Mouse (Mus musculus): ENCODE measurements at regions not wholly inside any gene's neighbourhood (a gene's known extent, or its start where the extent isn't known, plus 50 kb on each side); places are given as distances from the start of the nearest gene placed in this dataset.

DNA sequence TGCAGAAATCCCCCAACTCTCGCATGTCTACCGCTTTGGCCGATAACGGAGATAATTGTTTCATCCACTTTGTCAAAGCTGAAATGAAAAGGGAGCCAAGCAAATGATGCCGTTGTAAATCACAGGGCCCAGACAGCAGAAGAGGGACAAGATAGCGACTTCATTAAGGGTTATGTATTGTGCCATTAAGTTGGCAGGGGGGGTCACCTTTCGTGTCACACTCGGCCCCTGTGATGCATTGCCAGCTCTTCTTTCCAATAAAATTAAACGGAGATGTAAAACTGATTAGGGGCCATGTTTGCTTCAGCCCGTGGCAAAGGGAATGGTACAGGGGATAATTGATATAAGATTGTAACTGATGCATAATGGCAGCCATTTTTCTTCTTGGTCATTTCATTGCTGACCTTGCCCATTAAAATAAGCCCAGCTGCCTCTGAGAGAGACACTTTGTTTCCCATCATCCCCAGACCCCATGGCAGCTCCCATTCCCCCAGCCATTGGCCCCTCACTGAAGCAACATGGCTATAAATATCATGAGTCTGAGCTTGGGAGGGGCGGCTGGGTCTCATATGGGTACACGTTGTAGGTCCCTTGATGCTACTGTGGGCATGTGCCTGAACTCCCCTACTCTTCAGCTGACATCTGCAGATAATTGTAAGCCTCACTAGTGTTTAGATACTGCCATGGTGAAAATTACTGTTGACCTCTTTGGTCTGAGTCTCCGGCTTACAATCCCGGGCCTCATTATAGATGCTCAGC is 313.0 kb downstream of the Gm45692 start:
- H3K4me1 ChIP-seq (ENCODE audit: control insufficient read depth, insufficient read depth, low read length): no peaks in the 10 kb centered on the region
- H3K4me3 ChIP-seq (ENCODE audit: low read depth, low read length): no peak overlapping the region
- H3K9me3 ChIP-seq (ENCODE audit: control insufficient read depth, low read depth, low read length): no peaks in the 10 kb centered on the region
- no peak overlapping the region for H3K9ac ChIP-seq (replicated peaks; ENCODE audit: low read depth, low read length)
- ATAC-seq (ENCODE audit: insufficient number of reproducible peaks, insufficient read depth, low FRiP score, low read depth): no peak
- 72% methylated on average over 14 of the region's 14 CpGs for WGBS
- H3K27me3 ChIP-seq (ENCODE audit: control insufficient read depth, insufficient read depth, low read length): no peaks in the 10 kb centered on the region
- no peak overlapping the region for H3K4me2 ChIP-seq (replicated peaks; ENCODE audit: low read depth, low read length)
- no peaks in the 10 kb centered on the region for H3K36me3 ChIP-seq (ENCODE audit: control insufficient read depth, insufficient read depth, low read length)
- H3K27ac ChIP-seq (ENCODE audit: low read length): no peak overlapping the region

DNA sequence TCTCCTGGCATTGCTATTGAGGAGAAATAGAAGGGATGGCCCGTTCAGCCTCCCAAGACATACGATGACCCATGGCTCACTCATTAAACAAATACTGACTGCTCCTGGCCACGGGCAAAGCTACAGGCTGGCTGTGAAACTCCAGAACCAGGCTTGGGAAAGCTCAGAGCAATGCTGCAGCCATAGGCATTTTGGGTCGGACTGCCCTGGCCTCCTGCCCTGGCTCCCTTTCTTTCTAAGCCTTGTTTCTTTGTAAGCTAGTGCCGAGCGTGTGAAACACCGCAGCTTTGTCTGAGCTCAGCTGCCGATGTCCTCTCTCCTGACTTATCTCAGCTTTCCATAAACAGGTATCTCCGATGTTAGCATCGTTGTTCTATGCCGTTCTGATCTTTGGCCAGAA is 316.9 kb downstream of the Gm45692 start:
- ATAC-seq (ENCODE audit: insufficient number of reproducible peaks, insufficient read depth, low FRiP score, low read depth): no peak
- no peaks in the 10 kb centered on the region for H3K9me3 ChIP-seq (ENCODE audit: control insufficient read depth, low read depth, low read length)
- H3K4me1 ChIP-seq (ENCODE audit: control insufficient read depth, insufficient read depth, low read length): peaks cover 7% of the 10 kb centered on the region; the same call in 1 of the 2 replicates
- no peak overlapping the region for H3K27ac ChIP-seq (ENCODE audit: low read length)
- 82% methylated on average over 11 of the region's 11 CpGs for WGBS
- H3K4me2 ChIP-seq (replicated peaks; ENCODE audit: low read depth, low read length): no peak overlapping the region
- H3K9ac ChIP-seq (replicated peaks; ENCODE audit: low read depth, low read length): no peak overlapping the region
- H3K27me3 ChIP-seq (ENCODE audit: control insufficient read depth, insufficient read depth, low read length): no peaks in the 10 kb centered on the region
- H3K4me3 ChIP-seq (ENCODE audit: low read depth, low read length): no peak overlapping the region
- no peaks in the 10 kb centered on the region for H3K36me3 ChIP-seq (ENCODE audit: control insufficient read depth, insufficient read depth, low read length)

GRCm38 (mm10) chr8:26437571-26437970 is 318.2 kb downstream of the Gm45692 start:
- Histone ChIP-seq H3K4me2 (replicated peaks; ENCODE audit: low read depth, low read length) (no peak overlapping the region), H3K36me3 (ENCODE audit: control insufficient read depth, insufficient read depth, low read length) (no peaks in the 10 kb centered on the region), H3K27ac (ENCODE audit: low read length) (no peak overlapping the region), H3K4me3 (ENCODE audit: low read depth, low read length) (no peak overlapping the region), H3K4me1 (ENCODE audit: control insufficient read depth, insufficient read depth, low read length) (peaks cover 15% of the 10 kb centered on the region; the same call in 1 of the 2 replicates), H3K9me3 (ENCODE audit: control insufficient read depth, low read depth, low read length) (no peaks in the 10 kb centered on the region), H3K27me3 (ENCODE audit: control insufficient read depth, insufficient read depth, low read length) (no peaks in the 10 kb centered on the region), H3K9ac (replicated peaks; ENCODE audit: low read depth, low read length) (no peak overlapping the region)
- WGBS: 69% methylated on average over 3 of the region's 3 CpGs
- no peak for ATAC-seq (ENCODE audit: insufficient number of reproducible peaks, insufficient read depth, low FRiP score, low read depth)

DNA sequence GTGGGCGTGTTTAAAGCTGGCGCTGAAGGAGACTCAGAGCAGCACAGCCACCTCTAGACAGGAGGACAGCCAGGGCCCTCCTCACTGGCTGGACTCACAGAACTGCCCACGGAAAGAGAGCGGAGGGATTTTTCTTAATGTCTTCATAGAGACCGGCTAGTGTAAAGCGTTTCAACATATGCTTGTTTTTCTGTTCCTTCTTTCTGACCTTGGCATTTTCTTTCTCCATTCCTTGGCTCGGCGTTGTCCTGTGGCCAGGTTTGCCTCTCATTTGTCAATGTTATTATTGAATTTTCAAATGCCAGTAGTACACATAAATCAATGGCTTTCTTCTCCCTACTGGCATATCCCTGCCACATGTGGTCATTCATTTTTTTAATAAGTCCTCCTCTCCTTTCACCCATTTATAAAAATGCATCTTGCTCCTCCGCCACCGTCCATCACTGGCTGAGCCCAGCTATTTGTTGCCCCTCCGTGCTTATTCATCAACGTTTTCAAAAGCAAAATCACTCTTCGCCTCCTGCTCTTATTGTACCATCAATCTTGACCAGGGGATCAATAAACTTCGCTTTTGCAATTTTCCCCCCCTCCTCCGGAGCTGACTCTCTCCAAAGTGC is 319.0 kb downstream of the Gm45692 start:
- no peak overlapping the region for H3K9ac ChIP-seq (replicated peaks; ENCODE audit: low read depth, low read length)
- ATAC-seq (ENCODE audit: insufficient number of reproducible peaks, insufficient read depth, low FRiP score, low read depth): no peak
- H3K4me3 ChIP-seq (ENCODE audit: low read depth, low read length): peak overlapping the region; percentile 9; the same call in 1 of the 2 replicates

DNA sequence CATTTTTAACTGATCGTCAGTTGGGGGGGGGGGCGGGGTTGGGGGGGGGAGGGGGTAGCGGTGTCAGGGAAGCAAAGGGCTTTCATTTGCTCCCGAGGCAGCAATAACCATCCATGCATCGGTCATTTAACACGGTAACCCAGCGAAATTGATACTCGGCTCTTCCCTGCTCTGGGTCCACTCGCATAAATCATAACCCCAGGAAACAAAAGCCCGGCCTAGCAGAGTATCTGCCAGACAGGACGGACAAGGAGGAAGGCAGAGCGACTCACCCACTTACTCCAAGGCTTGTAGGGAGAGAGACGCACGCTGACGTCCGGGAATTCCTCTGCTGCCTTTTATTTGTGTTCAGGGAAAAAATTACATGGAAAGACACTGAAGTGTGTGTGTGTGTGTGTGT is 319.5 kb downstream of the Gm45692 start:
- ATAC-seq (ENCODE audit: insufficient number of reproducible peaks, insufficient read depth, low FRiP score, low read depth): no peak
- H3K4me1 ChIP-seq (ENCODE audit: control insufficient read depth, insufficient read depth, low read length): peaks cover 15% of the 10 kb centered on the region; the same call in 1 of the 2 replicates
- no peaks in the 10 kb centered on the region for H3K27me3 ChIP-seq (ENCODE audit: control insufficient read depth, insufficient read depth, low read length)
- H3K9me3 ChIP-seq (ENCODE audit: control insufficient read depth, low read depth, low read length): no peaks in the 10 kb centered on the region
- H3K9ac ChIP-seq (replicated peaks; ENCODE audit: low read depth, low read length): no peak overlapping the region
- H3K4me2 ChIP-seq (replicated peaks; ENCODE audit: low read depth, low read length): peak overlapping the region; percentile 39
- no peak overlapping the region for H3K27ac ChIP-seq (ENCODE audit: low read length)
- no peaks in the 10 kb centered on the region for H3K36me3 ChIP-seq (ENCODE audit: control insufficient read depth, insufficient read depth, low read length)
- H3K4me3 ChIP-seq (ENCODE audit: low read depth, low read length): peak overlapping the region; percentile 9
- WGBS: 14% methylated on average over 16 of the region's 16 CpGs

More for the DNA sequence above, 319.0 kb downstream of the Gm45692 start:
- WGBS: 37% methylated on average over 15 of the region's 15 CpGs
- Histone ChIP-seq H3K27ac (ENCODE audit: low read length) (no peak overlapping the region), H3K9me3 (ENCODE audit: control insufficient read depth, low read depth, low read length) (no peaks in the 10 kb centered on the region), H3K4me1 (ENCODE audit: control insufficient read depth, insufficient read depth, low read length) (peaks cover 15% of the 10 kb centered on the region; the same call in 1 of the 2 replicates), H3K27me3 (ENCODE audit: control insufficient read depth, insufficient read depth, low read length) (no peaks in the 10 kb centered on the region), H3K4me2 (replicated peaks; ENCODE audit: low read depth, low read length) (peak overlapping the region; percentile 39), H3K36me3 (ENCODE audit: control insufficient read depth, insufficient read depth, low read length) (no peaks in the 10 kb centered on the region)

DNA sequence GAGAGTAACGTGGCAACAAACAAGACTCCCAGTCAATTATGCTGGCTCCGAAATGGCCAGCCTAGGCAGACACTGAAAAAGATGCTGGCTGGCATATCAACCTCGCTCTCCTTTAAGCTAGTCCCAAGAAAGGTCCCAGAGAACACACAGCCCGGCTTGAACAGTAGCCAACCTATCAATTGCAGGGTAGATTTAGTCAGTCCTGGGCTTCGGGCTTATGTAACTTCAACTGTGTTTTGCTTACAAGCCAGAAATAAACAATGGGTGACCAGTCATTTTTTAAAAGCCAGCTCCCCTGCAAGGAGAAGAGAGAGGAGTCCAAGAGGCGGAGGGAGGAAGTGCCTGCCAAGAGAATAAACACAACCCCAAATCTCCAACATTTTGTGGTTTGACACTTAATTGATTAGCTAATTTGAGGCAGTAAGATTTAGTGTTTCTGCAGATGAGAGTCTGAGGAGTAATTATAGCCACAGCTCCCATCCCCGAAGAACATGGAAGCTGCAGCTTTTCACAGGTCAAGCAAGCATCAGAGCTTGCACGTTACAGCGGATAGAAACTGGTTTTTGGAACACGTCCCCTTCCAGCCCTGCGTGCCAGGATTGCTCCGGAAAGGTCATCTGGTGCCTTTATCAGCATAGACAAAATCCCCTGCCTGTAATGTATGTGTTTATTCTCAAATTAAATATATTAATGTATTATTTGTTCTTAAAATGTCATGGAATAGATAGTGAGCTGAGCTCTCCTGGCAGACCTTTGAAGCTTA is 322.1 kb downstream of the Gm45692 start:
- Histone ChIP-seq H3K9me3 (ENCODE audit: control insufficient read depth, low read depth, low read length) (no peaks in the 10 kb centered on the region), H3K4me3 (ENCODE audit: low read depth, low read length) (no peak overlapping the region), H3K27me3 (ENCODE audit: control insufficient read depth, insufficient read depth, low read length) (no peaks in the 10 kb centered on the region), H3K4me2 (replicated peaks; ENCODE audit: low read depth, low read length) (no peak overlapping the region), H3K4me1 (ENCODE audit: control insufficient read depth, insufficient read depth, low read length) (peaks cover 17% of the 10 kb centered on the region; the same call in 1 of the 2 replicates), H3K36me3 (ENCODE audit: control insufficient read depth, insufficient read depth, low read length) (no peaks in the 10 kb centered on the region), H3K9ac (replicated peaks; ENCODE audit: low read depth, low read length) (no peak overlapping the region), H3K27ac (ENCODE audit: low read length) (no peak overlapping the region)
- 28% methylated on average over 12 of the region's 12 CpGs for WGBS
- ATAC-seq (ENCODE audit: insufficient number of reproducible peaks, insufficient read depth, low FRiP score, low read depth): no peak

DNA sequence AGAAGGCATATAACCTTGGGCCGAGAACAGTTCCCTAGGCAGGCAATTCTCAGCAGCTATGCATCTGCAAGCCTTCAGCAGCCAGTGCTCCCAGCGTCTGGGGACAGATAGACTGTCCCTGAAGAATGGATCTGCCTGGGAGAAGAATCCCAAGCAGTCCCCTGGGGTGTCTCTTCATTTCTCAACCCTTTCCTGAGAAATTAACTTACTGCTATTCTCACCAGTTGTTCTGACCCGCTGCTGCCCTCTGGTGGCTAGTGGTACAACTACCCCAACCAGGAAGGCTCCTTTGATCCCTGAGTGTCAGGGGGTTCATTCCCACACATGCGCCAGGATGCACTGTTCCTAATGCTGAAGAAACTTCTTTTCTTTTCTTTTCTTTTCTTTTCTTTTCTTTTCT is 323.7 kb downstream of the Gm45692 start:
- Histone ChIP-seq H3K9me3 (ENCODE audit: control insufficient read depth, low read depth, low read length) (no peaks in the 10 kb centered on the region), H3K9ac (replicated peaks; ENCODE audit: low read depth, low read length) (no peak overlapping the region), H3K36me3 (ENCODE audit: control insufficient read depth, insufficient read depth, low read length) (no peaks in the 10 kb centered on the region), H3K4me2 (replicated peaks; ENCODE audit: low read depth, low read length) (no peak overlapping the region), H3K4me3 (ENCODE audit: low read depth, low read length) (no peak overlapping the region), H3K27me3 (ENCODE audit: control insufficient read depth, insufficient read depth, low read length) (no peaks in the 10 kb centered on the region), H3K27ac (ENCODE audit: low read length) (no peak overlapping the region), H3K4me1 (ENCODE audit: control insufficient read depth, insufficient read depth, low read length) (peaks cover 22% of the 10 kb centered on the region; the same call in 1 of the 2 replicates)
- no peak for ATAC-seq (ENCODE audit: insufficient number of reproducible peaks, insufficient read depth, low FRiP score, low read depth)
- 50% methylated on average over 4 of the region's 4 CpGs for WGBS

DNA sequence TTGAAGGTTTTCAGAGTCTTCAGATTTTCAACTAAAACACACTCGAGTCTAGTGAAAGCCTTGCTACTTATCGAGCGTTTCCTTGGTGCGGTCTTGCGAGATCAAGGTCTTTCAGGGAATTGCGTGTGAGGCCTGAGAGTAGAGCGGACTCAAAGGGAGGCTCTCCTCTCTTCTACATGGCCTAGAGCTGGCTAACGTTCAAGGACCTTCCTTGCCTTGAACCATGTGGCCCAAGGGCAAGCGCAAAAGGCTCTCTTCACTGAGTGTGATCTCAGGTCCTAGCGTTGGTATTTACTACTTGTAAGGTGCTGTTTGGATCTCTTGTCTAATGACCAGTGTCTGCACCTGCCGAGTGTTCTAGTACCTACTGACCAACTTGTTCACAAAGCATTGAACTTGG is 324.4 kb downstream of the Gm45692 start:
- Histone ChIP-seq H3K36me3 (ENCODE audit: control insufficient read depth, insufficient read depth, low read length) (no peaks in the 10 kb centered on the region), H3K9me3 (ENCODE audit: control insufficient read depth, low read depth, low read length) (no peaks in the 10 kb centered on the region), H3K4me1 (ENCODE audit: control insufficient read depth, insufficient read depth, low read length) (peaks cover 18% of the 10 kb centered on the region; the same call in 1 of the 2 replicates), H3K9ac (replicated peaks; ENCODE audit: low read depth, low read length) (no peak overlapping the region), H3K4me2 (replicated peaks; ENCODE audit: low read depth, low read length) (no peak overlapping the region), H3K27ac (ENCODE audit: low read length) (no peak overlapping the region), H3K27me3 (ENCODE audit: control insufficient read depth, insufficient read depth, low read length) (no peaks in the 10 kb centered on the region), H3K4me3 (ENCODE audit: low read depth, low read length) (no peak overlapping the region)
- ATAC-seq (ENCODE audit: insufficient number of reproducible peaks, insufficient read depth, low FRiP score, low read depth): no peak
- 93% methylated on average over 11 of the region's 11 CpGs for WGBS

Measured in stomach, embryonic 14.5 days (tissue).